Mouse (Mus musculus): ENCODE measurements around the gene Ttc28.

GRCm38 (mm10) chr5:111074050-111074449, 194.4 kb downstream of the Ttc28 start:
- TF ChIP-seq CTCF (IDR thresholded peaks at IDR 0.05; ENCODE audit: low read depth, low read length) (no peak), POLR2A (IDR thresholded peaks at IDR 0.05; ENCODE audit: extremely low read depth, insufficient read depth, low read length) (no peak)
